8 mouse cellular contexts compared by ENCODE assay signal in the genomic region with DNA sequence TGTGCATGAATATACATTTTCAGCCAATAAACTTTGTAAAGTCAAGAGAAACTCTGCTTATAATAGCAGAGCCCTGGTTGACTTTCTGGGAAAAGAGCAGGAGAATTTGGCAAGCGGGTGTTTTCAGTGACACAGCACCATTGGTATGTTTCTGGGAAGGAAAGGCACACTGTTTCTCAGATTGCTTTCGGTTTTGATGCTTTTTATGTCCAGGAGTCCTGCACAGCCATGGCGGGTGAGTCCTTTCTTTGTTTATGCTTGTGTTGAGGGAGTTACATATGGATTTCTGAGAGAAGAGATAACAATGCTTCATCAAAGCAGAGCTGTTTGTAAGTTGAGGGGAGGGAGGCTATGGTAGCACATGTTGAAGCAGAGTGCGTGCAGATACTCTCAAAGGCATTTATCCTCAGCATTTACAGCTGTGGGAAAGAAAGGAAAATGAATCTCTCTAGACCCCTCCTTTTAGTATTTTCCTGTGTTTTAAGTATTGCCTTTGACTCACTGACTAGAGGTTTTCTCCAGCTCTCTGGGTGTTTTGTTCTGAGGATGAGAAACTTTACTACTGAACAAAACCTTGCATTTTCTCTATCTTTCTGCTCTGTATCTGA. TPM values are rescaled to one million over a fixed set of nuclear protein-coding genes. Genes with fewer than 3 reads are reported as not detected.
DNase-seq lines count a peak whose midpoint lies in the region; ATAC-seq lines count a peak whose summit lies in the region.

Gene Casp12 (plus strand): TSS at position 140 of the 608 bp plus-strand sequence.

- DNase-seq in frontal cortex, postnatal 25 days (ENCODE audit: low spot score in 2 of 2): no peak
- peak; percentile 12 to 14 for DNase-seq in gastrocnemius, postnatal 36 days
- peak; percentile 21 for DNase-seq in kidney, adult 9 months
- DNase-seq in ovary, postnatal 10 days (ENCODE audit: low spot score): peak; percentile 26
- no peak for DNase-seq in right cerebral cortex, postnatal 36 days (ENCODE audit: low spot score in 2 of 2)
- DNase-seq in left cerebral cortex, postnatal 14 days (ENCODE audit: low spot score in 2 of 2): no peak
- DNase-seq in B cell, adult 2 months: no peak

- peak; percentile 31; the same call in 1 of the 2 replicates for ATAC-seq in frontal cortex, adult (ENCODE audit: low TSS enrichment)

- intact Hi-C loops in gastrocnemius, postnatal 36 days (cut with DNase I): no loop called here
- intact Hi-C loops in left cerebral cortex, postnatal 14 days (cut with DNase I): no loop called here

RNA-seq across cellular contexts. Expression of gene Casp12, which starts in this region (rescaled TPM):
- 10 to 100 TPM in 1 of 2 experiments, 1 to 10 TPM in 1; 5.9 to 14.3 TPM for total RNA-seq in gastrocnemius, postnatal 36 days (2021)
- total RNA-seq in left cerebral cortex, postnatal 14 days (2021): 1 to 10 TPM in 1 of 2 experiments, under 1 TPM in 1; 0.80 to 1.5 TPM

Comparison
In these comparisons a context has a peak if more than half of its experiments do, and no peak if none do; other contexts are left out.
1. DNase-seq: peak in gastrocnemius, postnatal 36 days (2 of 2), kidney, adult 9 months (single experiment) and ovary, postnatal 10 days (single experiment); none in frontal cortex, postnatal 25 days (0 of 2), right cerebral cortex, postnatal 36 days (0 of 2), left cerebral cortex, postnatal 14 days (0 of 2) and B cell, adult 2 months (0 of 2).